Mouse (Mus musculus): ENCODE results near the gene Sorcs2. TPM values are rescaled to one million over a fixed set of nuclear protein-coding genes. Genes with fewer than 3 reads are reported as not detected.

Sorcs2 gene
- polyA plus RNA-seq, 1 experiment from 2014 or later, result 3.1 TPM

DNA sequence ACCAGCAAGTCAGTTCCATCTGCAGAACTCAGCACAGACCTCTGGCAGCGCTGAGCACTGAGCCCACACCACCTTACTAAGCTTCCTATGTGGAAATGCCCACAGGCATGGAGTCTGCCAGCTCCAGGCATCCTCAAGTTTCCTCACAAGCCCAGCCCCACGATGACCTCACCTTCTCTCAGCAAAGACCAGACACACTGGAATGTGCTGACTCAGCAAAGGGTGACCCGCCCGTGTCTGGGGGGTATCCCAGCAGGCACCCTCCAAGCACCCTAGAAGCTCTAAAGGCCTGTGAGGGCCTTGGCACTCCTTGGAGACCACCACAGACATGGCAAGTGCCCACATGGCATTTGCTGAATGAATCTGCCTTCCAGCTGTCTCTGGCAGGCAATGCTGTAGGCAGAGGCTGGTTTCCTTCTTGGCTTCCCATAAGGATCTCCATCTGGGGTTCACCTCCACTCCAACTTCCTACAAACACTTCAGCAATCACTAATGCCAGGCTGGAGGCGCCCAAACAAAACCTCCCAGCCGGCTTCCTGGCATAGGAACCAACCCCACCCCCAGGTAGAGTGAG, 17.9 kb downstream of the Sorcs2 start:
- Histone ChIP-seq H3K36me3 (ENCODE audit: control insufficient read depth, insufficient read depth, low read length) (no peaks in the 10 kb centered on the region), H3K27me3 (ENCODE audit: control insufficient read depth, insufficient read depth, low read length) (no peaks in the 10 kb centered on the region), H3K4me3 (ENCODE audit: low read depth, low read length) (no peak overlapping the region), H3K9ac (ENCODE audit: low read length) (no peak overlapping the region), H3K4me1 (replicated peaks; ENCODE audit: control insufficient read depth, insufficient read depth) (peaks cover 4% of the 10 kb centered on the region; the same call in 1 of the 2 replicates), H3K27ac (replicated peaks) (no peak overlapping the region), H3K9me3 (ENCODE audit: control insufficient read depth, low read length) (no peaks in the 10 kb centered on the region), H3K4me2 (replicated peaks; ENCODE audit: low read depth) (no peak overlapping the region)
- no peak for TF ChIP-seq CTCF (IDR thresholded peaks at IDR 0.05; ENCODE audit: low read depth)
- 49% methylated on average over 6 of the region's 6 CpGs for WGBS
- peak; percentile 51 for DNase-seq (ENCODE audit: low spot score)
- peak; percentile 8; the same call in 1 of the 2 replicates for ATAC-seq (ENCODE audit: low FRiP score, low TSS enrichment)

DNA sequence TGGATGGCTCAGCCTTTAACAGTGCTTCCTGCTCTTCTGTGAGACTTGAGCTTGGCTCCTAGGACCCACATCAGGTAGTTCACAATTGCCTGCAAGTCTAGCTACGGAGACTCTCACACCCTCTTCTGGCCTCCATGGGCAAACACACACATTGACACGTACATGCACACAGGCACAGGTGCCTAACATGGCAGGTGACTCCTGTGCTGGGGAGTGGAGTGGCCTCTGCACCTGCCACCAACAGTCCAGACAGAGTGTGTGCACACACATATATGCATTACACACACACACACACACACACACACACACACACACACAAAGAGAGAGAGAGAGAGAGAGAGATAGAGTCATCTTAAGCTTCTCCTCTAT, 19.6 kb downstream of the Sorcs2 start:
- ATAC-seq (ENCODE audit: low FRiP score, low TSS enrichment), result no peak

DNA sequence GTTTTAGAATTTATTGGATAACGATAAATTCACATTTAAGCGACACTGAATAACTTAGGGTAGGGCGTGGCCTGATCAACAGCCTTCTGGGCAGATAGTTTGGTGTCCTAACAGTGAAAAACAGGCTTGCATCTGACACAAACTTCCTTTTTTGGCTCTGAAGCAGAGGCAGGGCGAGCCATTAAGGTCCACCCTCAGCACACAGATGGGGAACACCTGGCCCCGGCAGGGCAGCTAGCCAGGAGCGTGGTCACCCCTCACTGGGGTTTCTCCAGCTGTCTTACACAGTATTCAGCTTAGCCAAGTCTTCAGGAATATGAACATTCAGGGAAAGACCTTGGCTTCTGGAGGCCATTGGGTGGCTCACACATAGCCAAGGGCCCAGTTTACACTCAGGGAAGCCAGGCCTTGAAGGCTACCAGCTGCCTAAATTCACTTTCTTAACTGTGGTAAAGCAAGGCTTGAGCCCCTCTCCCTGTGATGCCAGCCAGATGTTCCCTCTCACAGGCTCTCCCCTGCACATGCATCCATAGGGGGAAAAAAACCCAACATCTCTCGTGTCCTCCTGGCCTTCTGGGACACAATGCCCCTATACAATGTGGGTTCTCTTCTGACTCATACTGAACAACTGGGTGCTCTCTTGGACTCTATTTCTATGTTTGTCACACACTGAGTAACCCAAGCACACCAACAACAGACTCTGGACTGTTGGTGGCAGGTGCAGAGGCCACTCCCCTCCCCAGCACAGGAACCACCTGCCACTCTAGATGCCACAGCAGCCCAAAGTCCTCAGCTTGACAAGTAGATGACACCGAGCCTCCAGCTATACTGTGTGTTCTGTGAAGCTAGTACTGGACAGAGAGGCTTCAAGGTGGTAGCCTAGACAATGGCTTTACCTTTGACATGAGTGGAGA, 20.2 kb downstream of the Sorcs2 start:
- Histone ChIP-seq H3K36me3 (ENCODE audit: control insufficient read depth, insufficient read depth, low read length) (no peaks in the 10 kb centered on the region), H3K4me3 (ENCODE audit: low read depth, low read length) (no peak overlapping the region), H3K9ac (ENCODE audit: low read length) (no peak overlapping the region), H3K27ac (replicated peaks) (0 out of 2 replicates have a peak overlapping the region, but pooled peaks have one; percentile 49), H3K9me3 (ENCODE audit: control insufficient read depth, low read length) (no peaks in the 10 kb centered on the region), H3K4me2 (replicated peaks; ENCODE audit: low read depth) (no peak overlapping the region), H3K4me1 (replicated peaks; ENCODE audit: control insufficient read depth, insufficient read depth) (peaks cover 20% of the 10 kb centered on the region), H3K27me3 (ENCODE audit: control insufficient read depth, insufficient read depth, low read length) (no peaks in the 10 kb centered on the region)
- WGBS, result 39% methylated on average over 8 of the region's 8 CpGs
- ATAC-seq (ENCODE audit: low FRiP score, low TSS enrichment) (peak; percentile 78), DNase-seq (ENCODE audit: low spot score) (peak; percentile 63)
- TF ChIP-seq EP300 (optimal IDR thresholded peaks at IDR 0.05) (no peak), CTCF (IDR thresholded peaks at IDR 0.05; ENCODE audit: low read depth) (no peak)

More for the DNA sequence above, 19.6 kb downstream of the Sorcs2 start:
- Histone ChIP-seq H3K4me1 (replicated peaks; ENCODE audit: control insufficient read depth, insufficient read depth) (peaks cover 13% of the 10 kb centered on the region), H3K36me3 (ENCODE audit: control insufficient read depth, insufficient read depth, low read length) (no peaks in the 10 kb centered on the region), H3K4me2 (replicated peaks; ENCODE audit: low read depth) (no peak overlapping the region), H3K4me3 (ENCODE audit: low read depth, low read length) (no peak overlapping the region), H3K27me3 (ENCODE audit: control insufficient read depth, insufficient read depth, low read length) (no peaks in the 10 kb centered on the region), H3K9me3 (ENCODE audit: control insufficient read depth, low read length) (no peaks in the 10 kb centered on the region), H3K27ac (replicated peaks) (no peak overlapping the region), H3K9ac (ENCODE audit: low read length) (no peak overlapping the region)
- TF ChIP-seq EP300 (optimal IDR thresholded peaks at IDR 0.05) (no peak), CTCF (IDR thresholded peaks at IDR 0.05; ENCODE audit: low read depth) (no peak)
- DNase-seq (ENCODE audit: low spot score), result no peak
- WGBS, result 84% methylated on average over 2 of the region's 2 CpGs

DNA sequence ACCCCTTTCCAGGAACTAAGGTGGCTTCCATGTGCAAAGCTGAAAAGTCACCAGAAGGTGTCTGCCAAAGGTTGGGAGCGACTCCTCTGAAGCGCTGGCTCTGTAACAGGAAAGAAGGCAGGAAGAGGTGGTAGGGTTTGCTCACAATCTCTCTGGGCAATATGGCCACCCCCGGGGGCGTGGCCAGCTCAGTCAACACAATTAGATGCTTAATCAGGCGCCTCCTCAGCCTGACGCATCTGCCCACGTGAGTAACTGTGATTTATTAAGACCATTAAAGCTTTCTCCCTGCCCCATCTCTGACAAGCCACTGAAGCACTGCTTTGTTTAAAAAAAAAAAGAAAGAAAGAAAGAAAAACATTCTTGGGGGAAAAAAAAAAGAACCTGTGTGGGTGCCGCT, 22.1 kb downstream of the Sorcs2 start:
- H3K36me3 ChIP-seq (ENCODE audit: control insufficient read depth, insufficient read depth, low read length), result no peaks in the 10 kb centered on the region
- no peaks in the 10 kb centered on the region for H3K9me3 ChIP-seq (ENCODE audit: control insufficient read depth, low read length)
- WGBS, result 42% methylated on average over 8 of the region's 8 CpGs
- H3K9ac ChIP-seq (ENCODE audit: low read length), result no peak overlapping the region
- TF ChIP-seq CTCF (IDR thresholded peaks at IDR 0.05; ENCODE audit: low read depth) (no peak), EP300 (optimal IDR thresholded peaks at IDR 0.05) (no peak)
- H3K4me2 ChIP-seq (replicated peaks; ENCODE audit: low read depth), result no peak overlapping the region
- peak overlapping the region; percentile 20; the same call in 1 of the 2 replicates for H3K27ac ChIP-seq (replicated peaks)
- no peaks in the 10 kb centered on the region for H3K27me3 ChIP-seq (ENCODE audit: control insufficient read depth, insufficient read depth, low read length)
- H3K4me3 ChIP-seq (ENCODE audit: low read depth, low read length), result no peak overlapping the region
- peaks cover 20% of the 10 kb centered on the region for H3K4me1 ChIP-seq (replicated peaks; ENCODE audit: control insufficient read depth, insufficient read depth)
- ATAC-seq (ENCODE audit: low FRiP score, low TSS enrichment) (peak; percentile 22), DNase-seq (ENCODE audit: low spot score) (peak; percentile 64)

DNA sequence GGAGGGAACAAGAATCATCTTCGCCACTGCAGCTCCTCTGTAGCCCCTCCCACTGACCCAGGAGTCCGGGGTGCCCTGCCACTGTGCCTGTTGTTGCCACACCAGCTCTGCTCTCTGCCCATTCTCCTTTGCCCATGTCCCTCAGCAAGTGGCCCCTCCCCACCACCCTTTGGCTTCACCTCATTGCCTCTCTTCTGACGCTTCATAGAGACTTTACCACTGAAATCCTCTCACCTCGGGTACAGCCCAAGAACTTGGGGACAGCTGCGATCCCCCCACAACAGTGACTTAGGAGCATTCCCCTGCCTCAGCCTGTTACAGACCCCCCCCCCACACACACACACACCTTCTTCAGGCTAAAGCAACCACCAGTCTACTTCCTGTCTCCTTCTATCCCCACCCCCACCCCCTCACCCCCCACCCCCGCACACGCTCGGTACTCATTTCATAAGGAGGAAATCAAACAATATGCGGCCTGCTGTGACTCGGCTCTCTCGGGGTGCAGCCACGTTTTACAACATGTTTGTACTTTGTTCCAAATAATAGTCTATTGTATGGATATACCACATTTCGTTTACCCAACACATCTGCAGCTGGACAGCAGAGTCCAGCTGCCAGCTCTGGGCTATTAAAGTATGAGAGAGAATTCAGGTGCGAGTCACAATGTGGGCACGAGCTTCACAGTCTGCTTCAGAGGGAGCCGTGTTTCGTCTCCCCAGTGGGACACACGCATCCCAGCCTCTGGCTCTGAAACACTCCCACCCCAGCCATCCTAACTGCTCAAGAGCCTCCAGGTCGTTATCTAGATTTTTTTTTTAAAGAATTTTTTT, 23.5 kb downstream of the Sorcs2 start:
- H3K4me2 ChIP-seq (replicated peaks; ENCODE audit: low read depth), result no peak overlapping the region

More for the DNA sequence above, 23.5 kb downstream of the Sorcs2 start:
- H3K27me3 ChIP-seq (ENCODE audit: control insufficient read depth, insufficient read depth, low read length), result no peaks in the 10 kb centered on the region
- ATAC-seq (ENCODE audit: low FRiP score, low TSS enrichment) (no peak), DNase-seq (ENCODE audit: low spot score) (no peak)
- peak overlapping the region; percentile 56 for H3K27ac ChIP-seq (replicated peaks)
- H3K36me3 ChIP-seq (ENCODE audit: control insufficient read depth, insufficient read depth, low read length), result no peaks in the 10 kb centered on the region
- no peak overlapping the region for H3K9ac ChIP-seq (ENCODE audit: low read length)
- no peaks in the 10 kb centered on the region for H3K9me3 ChIP-seq (ENCODE audit: control insufficient read depth, low read length)
- peaks cover 19% of the 10 kb centered on the region for H3K4me1 ChIP-seq (replicated peaks; ENCODE audit: control insufficient read depth, insufficient read depth)
- WGBS, result 45% methylated on average over 19 of the region's 19 CpGs
- TF ChIP-seq CTCF (IDR thresholded peaks at IDR 0.05; ENCODE audit: low read depth) (no peak), EP300 (optimal IDR thresholded peaks at IDR 0.05) (no peak)
- no peak overlapping the region for H3K4me3 ChIP-seq (ENCODE audit: low read depth, low read length)

Measured in stomach, postnatal 0 days (tissue).